Mouse (Mus musculus) ovary, postnatal 10 days (tissue): ENCODE results near the gene Gga3.
A peak's percentile ranks its signal among the peaks of the same experiment; 100 is the strongest.

Experiments
- DNase-seq: peaks from one replicate; pipeline ENCODE4 v3.0.0; 2022; ENCODE audit warnings: low spot score

The Gga3 gene

DNA sequence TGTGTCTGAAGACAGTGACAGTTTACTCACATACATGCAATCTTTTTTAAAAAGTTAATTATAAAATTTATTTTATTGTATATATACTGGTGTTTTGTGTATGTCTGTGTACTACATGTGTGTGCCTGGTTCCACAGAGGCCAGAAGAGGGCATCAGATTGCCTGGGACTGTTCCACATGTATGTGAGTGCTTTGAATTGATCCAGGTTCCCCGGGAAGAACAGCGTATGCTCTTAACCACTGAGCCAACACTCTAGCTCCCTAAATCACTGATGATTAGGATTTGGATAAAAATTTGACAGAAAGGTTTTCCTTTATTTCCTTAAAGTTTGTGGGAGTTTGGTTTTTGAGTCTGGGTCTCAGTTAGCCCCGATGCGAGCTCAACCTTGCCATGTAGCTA is 40.4 kb downstream of the Gga3 start:
- no peak for DNase-seq

DNA sequence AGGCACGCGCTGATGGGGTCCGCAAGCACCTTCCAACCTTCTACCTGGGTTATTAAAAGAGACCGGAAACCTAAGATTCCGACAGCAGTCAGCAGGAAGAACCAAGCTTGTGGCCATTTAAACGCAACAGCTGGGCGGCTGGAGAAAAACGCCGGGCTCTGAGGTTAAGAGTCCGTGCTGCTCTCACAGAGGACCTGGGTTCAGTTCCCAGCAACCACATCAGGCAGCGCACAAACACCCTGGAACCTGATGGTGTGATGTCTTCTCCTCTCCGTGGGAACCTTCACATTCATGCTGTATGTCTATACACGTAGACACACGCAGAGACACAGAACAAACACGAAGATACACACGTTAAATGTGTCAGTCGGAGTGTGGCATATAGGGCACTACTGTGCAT is 48.1 kb downstream of the Gga3 start:
- DNase-seq: no peak

DNA sequence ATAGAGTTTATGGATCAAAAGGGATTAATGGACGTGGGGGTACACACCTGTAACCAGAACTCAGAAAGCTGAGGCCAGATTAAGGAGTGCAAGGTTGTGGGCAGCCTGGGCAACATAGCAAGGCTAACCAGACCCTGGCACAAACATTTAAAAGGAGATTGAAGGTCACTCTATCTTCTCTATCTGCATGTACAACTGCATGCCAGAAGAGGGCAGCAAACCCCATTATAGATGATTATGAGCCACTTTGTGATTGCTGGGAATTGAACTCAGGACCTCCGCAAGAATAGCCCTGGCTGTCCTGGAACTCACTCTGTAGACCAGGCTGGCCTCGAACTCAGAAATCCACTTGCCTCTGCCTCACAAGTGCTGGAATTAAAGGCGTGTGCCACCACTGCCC is 51.1 kb downstream of the Gga3 start:
- DNase-seq: no peak

DNA sequence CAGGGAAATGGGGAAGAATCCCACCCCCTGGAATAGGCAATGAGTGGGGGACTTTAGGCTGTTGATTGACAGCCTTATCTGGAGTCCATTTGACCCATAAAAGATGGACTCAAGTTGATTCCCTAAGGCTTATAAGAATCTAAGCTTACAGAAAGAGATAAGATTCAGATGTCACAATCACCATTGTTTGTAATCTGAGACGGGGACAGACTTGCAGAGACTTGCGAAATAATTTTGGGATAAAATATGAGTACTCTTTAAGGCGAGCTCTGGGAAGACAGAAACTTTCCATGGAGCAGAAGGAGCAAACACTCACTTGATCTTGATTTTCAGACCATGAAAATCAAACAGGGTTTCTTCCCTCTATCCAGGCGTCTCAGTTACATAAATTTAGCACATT is 60.3 kb downstream of the Gga3 start:
- DNase-seq: no peak

- DNase-seq: no peak
Measured at GRCm38 (mm10) chr11:115538045-115538444, 65.8 kb downstream of the Gga3 start.

DNA sequence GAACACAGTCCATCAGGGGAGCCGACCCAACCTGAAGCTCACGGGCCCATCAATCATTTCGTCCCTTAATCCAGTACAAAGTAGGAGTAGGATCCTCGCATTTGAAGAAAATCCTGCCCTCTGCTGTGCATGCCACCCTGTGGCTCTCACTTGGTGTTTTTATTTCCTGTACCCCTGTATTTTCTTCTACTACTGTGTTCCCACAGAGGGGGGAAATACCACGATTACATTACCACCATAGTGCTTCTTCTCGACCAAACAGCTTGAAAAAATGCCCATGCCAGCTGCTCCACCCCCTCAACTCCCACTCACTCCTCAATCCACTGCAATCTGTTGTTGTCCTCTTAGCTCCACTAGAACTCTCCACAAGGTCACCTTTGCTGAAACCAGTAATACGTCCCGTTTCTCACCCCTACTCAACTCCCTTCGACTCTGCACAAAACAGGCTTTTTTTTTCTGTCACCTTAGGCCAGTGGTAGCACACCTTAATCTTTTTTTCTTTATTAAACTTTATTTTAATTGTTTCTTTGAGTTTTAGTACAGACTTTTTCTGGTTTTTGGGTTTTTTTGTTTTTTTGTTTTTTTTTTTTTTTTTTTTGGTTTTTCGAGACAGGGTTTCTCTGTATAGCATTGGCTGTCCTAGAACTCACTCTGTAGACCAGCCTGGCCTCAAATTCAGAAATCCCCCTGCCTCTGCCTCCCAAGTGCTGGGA is 66.8 kb downstream of the Gga3 start:
- DNase-seq: no peak

GRCm38 (mm10) chr11:115536038-115536681 is 67.7 kb downstream of the Gga3 start, which contains the start of gene Sumo2:
Sumo2 (minus strand) TSS chr11:115536276.
- DNase-seq: peak; percentile 95

DNA sequence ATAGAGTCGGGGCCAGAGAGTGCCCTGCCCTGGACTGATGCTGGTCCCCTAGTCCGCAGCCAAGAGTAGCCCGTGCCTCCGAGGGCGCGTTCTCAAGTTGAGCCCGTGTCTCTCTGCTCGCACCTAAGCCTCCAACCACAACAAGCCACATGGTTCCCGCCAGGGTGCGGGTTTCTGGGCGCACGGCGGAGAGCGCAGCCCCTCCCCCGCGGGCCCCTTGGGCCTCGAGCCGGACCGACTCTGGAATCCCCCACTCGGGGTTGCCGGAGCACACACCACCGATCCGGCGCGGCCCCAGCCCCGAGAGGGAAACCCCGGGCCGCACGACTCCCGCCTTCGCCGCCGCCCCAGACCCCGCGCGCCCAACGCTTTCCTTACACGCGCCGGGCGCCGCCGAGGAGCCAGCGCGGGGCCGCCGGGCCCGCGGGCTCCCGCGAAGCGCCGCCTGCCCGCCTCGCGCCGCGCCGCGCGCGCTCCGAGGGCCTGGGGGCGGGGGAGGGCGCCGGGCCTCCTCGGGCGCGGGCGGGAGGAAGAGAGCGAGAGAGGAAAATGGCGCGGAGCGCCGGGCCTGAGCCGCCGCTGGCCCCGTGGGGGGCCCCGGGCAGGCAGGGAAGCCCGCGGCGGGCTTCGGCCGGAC is 68.3 kb downstream of the Gga3 start:
- DNase-seq: peak; percentile 41

- DNase-seq: no peak
Measured at GRCm38 (mm10) chr11:115534759-115535371, 69.0 kb downstream of the Gga3 start.
